8 mouse cellular contexts compared by ENCODE assay signal in genomic region chr8:88201641-88202040, GRCm38 (mm10). TPM values are rescaled to one million over a fixed set of nuclear protein-coding genes. Genes with fewer than 3 reads are reported as not detected.
DNase-seq lines count a peak whose midpoint lies in the region; ATAC-seq lines count a peak whose summit lies in the region.

No protein-coding gene starts in this region.

- no peak overlapping the region for H3K9ac ChIP-seq in hindbrain, embryonic 11.5 days (ENCODE audit: low read depth, low read length)
- H3K9ac ChIP-seq in embryonic facial prominence, embryonic 12.5 days: 0 out of 2 replicates have a peak overlapping the region, but pooled peaks have one; percentile 89
- no peak overlapping the region for H3K9ac ChIP-seq in hindbrain, embryonic 15.5 days
- peak overlapping the region; percentile 16; the same call in 1 of the 2 replicates for H3K9ac ChIP-seq in midbrain, embryonic 11.5 days (ENCODE audit: low read length)

- no peak for ATAC-seq in hindbrain, embryonic 11.5 days (ENCODE audit: low FRiP score)
- ATAC-seq in embryonic facial prominence, embryonic 12.5 days (ENCODE audit: insufficient number of reproducible peaks, insufficient read depth, low FRiP score, low TSS enrichment): no peak
- ATAC-seq in hindbrain, embryonic 15.5 days (ENCODE audit: low FRiP score, low read depth): no peak
- no peak for ATAC-seq in midbrain, embryonic 11.5 days (ENCODE audit: low FRiP score)

- no peak overlapping the region for H3K4me2 ChIP-seq in hindbrain, embryonic 11.5 days (replicated peaks; ENCODE audit: low read depth, low read length)
- H3K4me2 ChIP-seq in embryonic facial prominence, embryonic 12.5 days (replicated peaks): peak overlapping the region; percentile 96
- H3K4me2 ChIP-seq in hindbrain, embryonic 15.5 days: peak overlapping the region; percentile 81
- peak overlapping the region; percentile 59 for H3K4me2 ChIP-seq in midbrain, embryonic 11.5 days

- no peaks in the 10 kb centered on the region for H3K27me3 ChIP-seq in hindbrain, embryonic 10.5 days (ENCODE audit: insufficient read depth, poor library complexity, severe bottlenecking)
- H3K27me3 ChIP-seq in hindbrain, embryonic 11.5 days (ENCODE audit: control insufficient read depth, insufficient read depth, low read length): no peaks in the 10 kb centered on the region
- no peaks in the 10 kb centered on the region for H3K27me3 ChIP-seq in embryonic facial prominence, embryonic 12.5 days
- H3K27me3 ChIP-seq in hindbrain, embryonic 15.5 days: no peaks in the 10 kb centered on the region
- no peaks in the 10 kb centered on the region for H3K27me3 ChIP-seq in midbrain, embryonic 11.5 days (ENCODE audit: control insufficient read depth, insufficient read depth, low read length)

- H3K36me3 ChIP-seq in hindbrain, embryonic 10.5 days: peaks cover 31% of the 10 kb centered on the region; the same call in 1 of the 2 replicates
- no peaks in the 10 kb centered on the region for H3K36me3 ChIP-seq in hindbrain, embryonic 11.5 days (ENCODE audit: control insufficient read depth, insufficient read depth, low read length)
- H3K36me3 ChIP-seq in embryonic facial prominence, embryonic 12.5 days: peaks cover 4% of the 10 kb centered on the region; the same call in 1 of the 2 replicates
- H3K36me3 ChIP-seq in hindbrain, embryonic 15.5 days: no peaks in the 10 kb centered on the region
- H3K36me3 ChIP-seq in midbrain, embryonic 11.5 days (ENCODE audit: control insufficient read depth, insufficient read depth, low read length): no peaks in the 10 kb centered on the region

- H3K27ac ChIP-seq in hindbrain, embryonic 10.5 days: no peak overlapping the region
- no peak overlapping the region for H3K27ac ChIP-seq in hindbrain, embryonic 11.5 days (ENCODE audit: low read depth, low read length)
- H3K27ac ChIP-seq in embryonic facial prominence, embryonic 12.5 days: no peak overlapping the region
- H3K27ac ChIP-seq in hindbrain, embryonic 15.5 days (replicated peaks): no peak overlapping the region
- H3K27ac ChIP-seq in midbrain, embryonic 11.5 days (ENCODE audit: low read depth, low read length): no peak overlapping the region

- 62% methylated on average over 3 of the region's 3 CpGs for WGBS in hindbrain, embryonic 10.5 days
- 68% methylated on average over 3 of the region's 3 CpGs for WGBS in hindbrain, embryonic 11.5 days
- WGBS in embryonic facial prominence, embryonic 12.5 days: 47% methylated on average over 3 of the region's 3 CpGs
- WGBS in hindbrain, embryonic 15.5 days: 51% methylated on average over 3 of the region's 3 CpGs
- WGBS in midbrain, embryonic 11.5 days: 47% methylated on average over 3 of the region's 3 CpGs

- H3K9me3 ChIP-seq in hindbrain, embryonic 10.5 days: no peaks in the 10 kb centered on the region
- H3K9me3 ChIP-seq in hindbrain, embryonic 11.5 days (ENCODE audit: control insufficient read depth, low read length): no peaks in the 10 kb centered on the region
- no peaks in the 10 kb centered on the region for H3K9me3 ChIP-seq in embryonic facial prominence, embryonic 12.5 days
- no peaks in the 10 kb centered on the region for H3K9me3 ChIP-seq in hindbrain, embryonic 15.5 days
- H3K9me3 ChIP-seq in midbrain, embryonic 11.5 days (ENCODE audit: control insufficient read depth, low read length): no peaks in the 10 kb centered on the region

- peaks cover 49% of the 10 kb centered on the region for H3K4me1 ChIP-seq in hindbrain, embryonic 10.5 days (replicated peaks)
- peaks cover 11% of the 10 kb centered on the region for H3K4me1 ChIP-seq in hindbrain, embryonic 11.5 days (replicated peaks; ENCODE audit: control insufficient read depth, insufficient read depth, low read length)
- peaks cover 32% of the 10 kb centered on the region for H3K4me1 ChIP-seq in embryonic facial prominence, embryonic 12.5 days
- H3K4me1 ChIP-seq in hindbrain, embryonic 15.5 days (replicated peaks): peaks cover 51% of the 10 kb centered on the region
- peaks cover 31% of the 10 kb centered on the region for H3K4me1 ChIP-seq in midbrain, embryonic 11.5 days (ENCODE audit: control insufficient read depth, insufficient read depth, low read length)

- H3K4me3 ChIP-seq in hindbrain, embryonic 10.5 days: peak overlapping the region; percentile 97
- H3K4me3 ChIP-seq in hindbrain, embryonic 11.5 days (ENCODE audit: low read depth, low read length): no peak overlapping the region
- peak overlapping the region; percentile 91 for H3K4me3 ChIP-seq in embryonic facial prominence, embryonic 12.5 days
- peak overlapping the region; percentile 95 for H3K4me3 ChIP-seq in hindbrain, embryonic 15.5 days
- H3K4me3 ChIP-seq in midbrain, embryonic 11.5 days (ENCODE audit: low read depth, low read length): 0 out of 2 replicates have a peak overlapping the region, but pooled peaks have one; percentile 91

- no peak for DNase-seq in hindbrain, embryonic 10.5 days (ENCODE audit: low spot score)
- DNase-seq in hindbrain, embryonic 11.5 days (ENCODE audit: low spot score): no peak
- no peak for DNase-seq in midbrain, embryonic 11.5 days (ENCODE audit: low spot score, missing footprints)
- DNase-seq in cerebellum, adult 8-10 months: no peak
- DNase-seq in B cell, adult 2 months: no peak
- DNase-seq in MN1 (ENCODE audit: low spot score): no peak

RNA-seq across cellular contexts. Expression of gene Tent4b, which starts 2.6 kb away (rescaled TPM):
- 8.1 and 10.0 TPM in 2 replicates for polyA plus RNA-seq in hindbrain, embryonic 10.5 days (2016; fragmentation: Nextera tagmentation; extraction: Ambion mirVana)
- polyA plus RNA-seq in hindbrain, embryonic 11.5 days (2014; fragmentation: Nextera tagmentation; extraction: Ambion mirVana): 12.1 and 14.5 TPM in 2 replicates
- polyA plus RNA-seq in embryonic facial prominence, embryonic 12.5 days (2016; fragmentation: Nextera tagmentation; extraction: Ambion mirVana): 11.9 and 12.9 TPM in 2 replicates
- 11.0 and 11.1 TPM in 2 replicates for polyA plus RNA-seq in hindbrain, embryonic 15.5 days (2015; fragmentation: Nextera tagmentation; extraction: Ambion mirVana)
- polyA plus RNA-seq in midbrain, embryonic 11.5 days (2014; fragmentation: Nextera tagmentation; extraction: Ambion mirVana): 12.5 and 15.0 TPM in 2 replicates

Comparison
In these comparisons a context has a peak if more than half of its experiments do, and no peak if none do; other contexts are left out.
1. H3K9ac ChIP-seq: peak in embryonic facial prominence, embryonic 12.5 days (single experiment) and midbrain, embryonic 11.5 days (single experiment); none in hindbrain, embryonic 11.5 days (single experiment) and hindbrain, embryonic 15.5 days (single experiment).